Mouse (Mus musculus): ENCODE measurements around the gene Lamc3.

GRCm38 (mm10) chr2:31952725-31953124, 65.6 kb downstream of the Lamc3 start:
- TF ChIP-seq CTCF (IDR thresholded peaks at IDR 0.05), result no peak
- no peak for TF ChIP-seq POLR2A (IDR thresholded peaks at IDR 0.05; ENCODE audit: insufficient read depth, low read depth, low read length)

Data from heart, adult 2 months (tissue).